Mouse (Mus musculus) lung, postnatal 0 days (tissue): Measurements from ENCODE around the gene Olfr920. TPM values are rescaled to one million over a fixed set of nuclear protein-coding genes. Genes with fewer than 3 reads are reported as not detected.

Experiments
- ATAC-seq: fragments of 200-750 bp; cut with Nextera tagmentation; 2 replicates; pipeline ENCODE4 v1.8.0; 2017; ENCODE audit warnings: moderate library complexity
- DNase-seq: peaks from one replicate; pipeline ENCODE4 v3.0.0-alpha.2; 2016; ENCODE audit warnings: low spot score
- H3K27ac ChIP-seq: fragments of 300-500 bp; sonication (generic); 2 replicates; pipeline ENCODE4 v1.5.1; 2014; ENCODE audit warnings: antibody characterized with exemption, mild to moderate bottlenecking, low read length, mixed read lengths
- H3K27me3 ChIP-seq: fragments of 300-500 bp; sonication (generic); replicated peaks from 2 replicates; pipeline ENCODE4 v1.6.1; 2014; ENCODE audit warnings: low read length, mixed read lengths; ENCODE audit not compliant: insufficient read depth
- H3K36me3 ChIP-seq: fragments of 300-500 bp; sonication (generic); 2 replicates; pipeline ENCODE4 v1.6.1; 2014; ENCODE audit warnings: low read length, mixed read lengths; ENCODE audit not compliant: insufficient read depth
- H3K4me1 ChIP-seq: fragments of 300-500 bp; sonication (generic); 2 replicates; pipeline ENCODE4 v1.6.1; 2014; ENCODE audit warnings: antibody characterized with exemption, low read depth, low read length, mixed read lengths; ENCODE audit not compliant: insufficient read depth
- H3K4me2 ChIP-seq: fragments of 300-500 bp; sonication (generic); replicated peaks from 2 replicates; pipeline ENCODE4 v1.6.1; 2014; ENCODE audit warnings: low read depth, mild to moderate bottlenecking, low read length, moderate library complexity, mixed read lengths
- H3K4me3 ChIP-seq: fragments of 300-500 bp; sonication (generic); 2 replicates; pipeline ENCODE4 v1.5.1; 2014; ENCODE audit warnings: low read depth, low read length
- H3K9ac ChIP-seq: fragments of 300-500 bp; sonication (generic); replicated peaks from 2 replicates; pipeline ENCODE4 v1.6.1; 2014; ENCODE audit warnings: low read depth, mild to moderate bottlenecking
- H3K9me3 ChIP-seq: fragments of 300-500 bp; sonication (generic); 2 replicates; pipeline ENCODE4 v1.6.1; 2016; ENCODE audit warnings: low read length, mixed read lengths
- CTCF ChIP-seq: IDR thresholded peaks from 2 replicates; pipeline ENCODE4 v1.5.1; 2016; ENCODE audit warnings: antibody characterized with exemption, mild to moderate bottlenecking
- EP300 ChIP-seq: IDR thresholded peaks from 2 replicates; pipeline ENCODE4 v1.6.1; 2016; ENCODE audit warnings: antibody characterized with exemption, mild to moderate bottlenecking, control low read depth
- WGBS: fragments of 180-500 bp; shearing (Covaris S2); extraction: QIAGEN DNeasy Blood & Tissue Kit; methylation state at CpG from one replicate; pipeline ENCODE4 v1.1.7; 2014; 5-methylcytosine and 5-hydroxymethylcytosine counted together
- polyA plus RNA-seq: library from polyadenylated mRNA; unstranded; fragments of >200 nt; fragmentation: Nextera tagmentation; extraction: Ambion mirVana; gene quantifications from 2 replicates; pipeline ENCODE4 v1.2.1, GENCODE M21; 2015

Gene Olfr920
- polyA plus RNA-seq, 1 experiment from 2014 or later, result 0.14 TPM

- Histone ChIP-seq H3K4me1 (no peaks in the 10 kb centered on the region), H3K4me3 (no peak overlapping the region), H3K36me3 (peaks cover 24% of the 10 kb centered on the region), H3K4me2 (no peak overlapping the region), H3K9me3 (no peaks in the 10 kb centered on the region), H3K27ac (no peak overlapping the region), H3K27me3 (no peaks in the 10 kb centered on the region), H3K9ac (no peak overlapping the region)
- TF ChIP-seq CTCF (no peak), EP300 (no peak)
- no peak for ATAC-seq
- no peak for DNase-seq
- 89% methylated on average over 4 of the region's 4 CpGs for WGBS
Observed at GRCm38 (mm10) chr9:38744619-38745315, 7.3 kb upstream of the Olfr920 start.

DNA sequence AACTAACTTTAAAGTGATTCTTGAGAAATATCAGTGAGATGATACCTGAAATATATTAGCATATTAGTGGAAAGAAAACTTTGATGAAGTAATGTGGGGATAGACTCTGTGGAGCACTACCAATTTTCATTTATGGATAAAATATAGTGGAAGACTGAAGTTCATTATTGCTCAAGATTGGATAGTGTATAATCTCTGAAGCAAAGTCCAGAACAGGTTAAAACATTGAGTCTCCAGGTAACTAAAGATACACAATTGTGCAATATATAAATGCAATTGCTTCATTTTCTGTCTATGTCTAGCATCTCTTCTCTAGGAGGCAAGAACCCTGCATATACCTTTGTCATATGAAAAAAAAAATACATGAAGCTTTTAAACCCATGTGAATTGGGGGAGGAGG is 20.7 kb downstream of the Olfr920 start, which contains the start of gene Olfr921:
Olfr921 (plus strand) TSS at position 301 of the 400 bp plus-strand sequence.
- ATAC-seq, result no peak
- H3K27me3 ChIP-seq, result no peaks in the 10 kb centered on the region
- no peak within 1 kb of the TSS for H3K4me3 ChIP-seq
- no peaks in the 10 kb centered on the region for H3K4me1 ChIP-seq
- no peaks in the 10 kb centered on the region for H3K36me3 ChIP-seq
- H3K9me3 ChIP-seq, result no peaks in the 10 kb centered on the region
- no peak within 1 kb of the TSS for H3K27ac ChIP-seq
- H3K4me2 ChIP-seq, result no peak within 1 kb of the TSS
- no peak within 1 kb of the TSS for H3K9ac ChIP-seq
- DNase-seq, result no peak
- no peak for TF ChIP-seq EP300
- TF ChIP-seq CTCF, result no peak

- H3K4me3 ChIP-seq, result no peak overlapping the region
- H3K36me3 ChIP-seq, result no peaks in the 10 kb centered on the region
- H3K9ac ChIP-seq, result no peak overlapping the region
- no peak overlapping the region for H3K27ac ChIP-seq
- DNase-seq, result no peak
- H3K9me3 ChIP-seq, result no peaks in the 10 kb centered on the region
- H3K4me2 ChIP-seq, result no peak overlapping the region
- no peak for ATAC-seq
- TF ChIP-seq CTCF, result no peak
- no peak for TF ChIP-seq EP300
- no peaks in the 10 kb centered on the region for H3K4me1 ChIP-seq
- no peaks in the 10 kb centered on the region for H3K27me3 ChIP-seq
- 87% methylated on average over 2 of the region's 2 CpGs for WGBS
Observed at GRCm38 (mm10) chr9:38792689-38793088, 40.6 kb downstream of the Olfr920 start.

GRCm38 (mm10) chr9:38805696-38806095 is 53.6 kb downstream of the Olfr920 start:
- Histone ChIP-seq H3K9me3 (no peaks in the 10 kb centered on the region), H3K4me3 (no peak overlapping the region), H3K4me1 (no peaks in the 10 kb centered on the region), H3K36me3 (no peaks in the 10 kb centered on the region), H3K27me3 (no peaks in the 10 kb centered on the region), H3K9ac (no peak overlapping the region), H3K27ac (no peak overlapping the region), H3K4me2 (no peak overlapping the region)
- TF ChIP-seq EP300 (no peak), CTCF (no peak)
- DNase-seq (no peak), ATAC-seq (no peak)

Other genes starting within 250 kb of the Olfr920 start
- not detected in 2 replicates for gene Olfr911-ps1, start 230.7 kb upstream of the Olfr920 start, polyA plus RNA-seq
- not detected in 2 replicates for gene Olfr910, start 214.4 kb upstream of the Olfr920 start, polyA plus RNA-seq
- not detected in 2 replicates for gene Olfr912, start 172.1 kb upstream of the Olfr920 start, polyA plus RNA-seq
- gene Olfr913, start 159.5 kb upstream of the Olfr920 start, polyA plus RNA-seq, result not detected in 2 replicates
- gene Olfr914, start 147.2 kb upstream of the Olfr920 start, polyA plus RNA-seq, result not detected in 2 replicates
- gene Olfr916, start 92.4 kb upstream of the Olfr920 start, polyA plus RNA-seq, result not detected in 2 replicates
- gene Olfr917, start 86.5 kb upstream of the Olfr920 start, polyA plus RNA-seq, result not detected in 2 replicates
- gene Olfr918, start 77.7 kb upstream of the Olfr920 start, polyA plus RNA-seq, result not detected in 2 replicates
- not detected in 2 replicates for gene Olfr919, start 48.6 kb upstream of the Olfr920 start, polyA plus RNA-seq
- 30.3 and 34.9 TPM in 2 replicates for gene Vwa5a, start 34.0 kb upstream of the Olfr920 start, polyA plus RNA-seq
- gene Olfr921, start 20.8 kb downstream of the Olfr920 start, polyA plus RNA-seq, result not detected in 2 replicates
- gene Olfr922, start 62.3 kb downstream of the Olfr920 start, polyA plus RNA-seq, result not detected in 2 replicates
- gene Olfr923, start 74.2 kb downstream of the Olfr920 start, polyA plus RNA-seq, result not detected in 2 replicates
- not detected in 2 replicates for gene Olfr924, start 92.2 kb downstream of the Olfr920 start, polyA plus RNA-seq
- not detected in 2 replicates for gene Olfr26, start 102.8 kb downstream of the Olfr920 start, polyA plus RNA-seq
- gene Olfr926, start 124.8 kb downstream of the Olfr920 start, polyA plus RNA-seq, result not detected in 2 replicates
- gene Olfr930, start 177.5 kb downstream of the Olfr920 start, polyA plus RNA-seq, result not detected in 2 replicates
- gene Olfr933, start 220.0 kb downstream of the Olfr920 start, polyA plus RNA-seq, result not detected in 2 replicates
- not detected in 2 replicates for gene Olfr934, start 236.0 kb downstream of the Olfr920 start, polyA plus RNA-seq
- gene Olfr935, start 247.4 kb downstream of the Olfr920 start, polyA plus RNA-seq, result not detected in 2 replicates